Mouse (Mus musculus) G1E (cell line): ENCODE results near the gene Nr1h4.

Experiments used
- CTCF ChIP-seq: IDR thresholded peaks from 2 replicates; pipeline ENCODE4 v1.5.1; 2012; ENCODE audit warnings: low read depth, low read length, inconsistent platforms, mixed read lengths
- GATA1 ChIP-seq: IDR thresholded peaks from 2 replicates; pipeline ENCODE4 v1.6.1; 2012; ENCODE audit warnings: borderline replicate concordance, low read length, inconsistent platforms, mixed read lengths
- GATA2 ChIP-seq: IDR thresholded peaks from 2 replicates; pipeline ENCODE4 v1.6.1; 2012; ENCODE audit warnings: low read depth, low read length, inconsistent platforms, borderline replicate concordance
- POLR2AphosphoS5 ChIP-seq: IDR thresholded peaks from 2 replicates; pipeline ENCODE4 v1.6.1; 2012; ENCODE audit warnings: low read depth, low read length, inconsistent platforms; ENCODE audit not compliant: insufficient replicate concordance
- TAL1 ChIP-seq: conservative IDR thresholded peaks from 2 replicates; pipeline ENCODE4 v1.6.1; 2012; ENCODE audit warnings: low read depth, low read length, inconsistent platforms, mixed read lengths

DNA sequence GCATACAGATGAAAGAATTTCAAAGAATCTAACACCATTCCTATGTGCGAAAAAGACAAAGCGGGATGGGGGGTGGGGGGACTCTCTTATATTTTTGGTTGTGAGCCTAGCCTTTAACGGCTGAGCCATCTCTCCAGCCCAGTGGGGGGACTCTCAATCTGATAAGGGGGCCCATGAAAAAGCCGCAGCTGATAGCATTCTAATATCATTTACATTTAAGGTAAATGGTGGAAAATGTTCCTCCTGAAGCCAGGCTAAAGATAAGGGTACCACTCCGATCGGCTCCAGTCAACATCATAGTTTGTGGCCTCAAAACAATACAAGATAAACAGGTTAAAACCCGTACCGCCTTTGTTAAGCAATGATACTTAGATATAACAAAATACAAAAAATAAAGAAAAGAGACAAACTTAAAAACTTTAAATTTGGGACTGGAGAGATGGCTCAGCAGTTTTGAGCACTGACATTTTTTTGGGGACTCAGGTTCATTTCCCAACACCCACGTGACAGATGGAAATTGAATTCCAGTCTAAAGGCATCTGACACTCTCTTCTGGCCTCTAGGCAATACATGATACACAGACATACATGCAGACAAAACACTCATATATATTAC, 110.1 kb downstream of the Nr1h4 start:
- TF ChIP-seq CTCF (no peak), POLR2AphosphoS5 (no peak), GATA2 (no peak), GATA1 (no peak), TAL1 (no peak)
